Mouse (Mus musculus) T-helper 1 cell (primary cell): ENCODE results near the gene Kcna1.

Experiments
- in situ Hi-C: fragments of 300-600 bp; cut with MboI, MseI; formaldehyde crosslinking; loops from one replicate; pipeline ENCODE4 v1.15.1; 2025; ENCODE audit warnings: high pct_unique_total_duplicates

Gene Kcna1

GRCm38 (mm10) chr6:126646381-126646780 is at the start of gene Kcna1:
TSS of gene Kcna1 (minus strand) at chr6:126646384.
- in situ Hi-C loops: no loop called here

GRCm38 (mm10) chr6:126687120-126687519 is 40.9 kb upstream of the Kcna1 start:
- in situ Hi-C loops: no loop called here

GRCm38 (mm10) chr6:126685135-126685534 is 39.0 kb upstream of the Kcna1 start:
- in situ Hi-C loops: no loop called here

GRCm38 (mm10) chr6:126678961-126679360 is 32.8 kb upstream of the Kcna1 start:
- in situ Hi-C loops: no loop called here

GRCm38 (mm10) chr6:126667001-126667400 is 20.8 kb upstream of the Kcna1 start:
- in situ Hi-C loops: no loop called here

- in situ Hi-C loops: no loop called here
Measured at GRCm38 (mm10) chr6:126666091-126666490, 19.9 kb upstream of the Kcna1 start.

- in situ Hi-C loops: no loop called here
Measured at GRCm38 (mm10) chr6:126664569-126664968, 18.4 kb upstream of the Kcna1 start.

GRCm38 (mm10) chr6:126657646-126658394 is 11.6 kb upstream of the Kcna1 start:
- in situ Hi-C loops: no loop called here

- in situ Hi-C loops: no loop called here
Measured at GRCm38 (mm10) chr6:126653561-126653960, 7.4 kb upstream of the Kcna1 start.

- in situ Hi-C loops: no loop called here
Measured at GRCm38 (mm10) chr6:126645644-126646358, 383 bp downstream of the Kcna1 start.

- in situ Hi-C loops: no loop called here
Measured at GRCm38 (mm10) chr6:126645044-126645541, 1.1 kb downstream of the Kcna1 start.

GRCm38 (mm10) chr6:126644181-126645043 is 1.8 kb downstream of the Kcna1 start:
- in situ Hi-C loops: no loop called here

- in situ Hi-C loops: no loop called here
Measured at GRCm38 (mm10) chr6:126643341-126644055, 2.7 kb downstream of the Kcna1 start.

GRCm38 (mm10) chr6:126642856-126643321 is 3.3 kb downstream of the Kcna1 start:
- in situ Hi-C loops: no loop called here

GRCm38 (mm10) chr6:126628451-126628850 is 17.7 kb downstream of the Kcna1 start:
- in situ Hi-C loops: no loop called here

- in situ Hi-C loops: no loop called here
Measured at GRCm38 (mm10) chr6:126618455-126618854, 27.7 kb downstream of the Kcna1 start.

GRCm38 (mm10) chr6:126610746-126611145 is 35.4 kb downstream of the Kcna1 start:
- in situ Hi-C loops: no loop called here

- in situ Hi-C loops: no loop called here
Measured at GRCm38 (mm10) chr6:126609193-126609947, 36.8 kb downstream of the Kcna1 start.

GRCm38 (mm10) chr6:126601843-126602326 is 44.3 kb downstream of the Kcna1 start:
- in situ Hi-C loops: no loop called here
